Mouse (Mus musculus): ENCODE data around the gene Chrna9.

GRCm38 (mm10) chr5:65941145-65941544 lies 6.4 kb downstream of the Chrna9 start:
- no peak for TF ChIP-seq POLR2A (IDR thresholded peaks at IDR 0.05; ENCODE audit: borderline replicate concordance, extremely low read depth, low read depth, low read length)
- no peak for TF ChIP-seq CTCF (IDR thresholded peaks at IDR 0.05; ENCODE audit: insufficient read depth, low read length)
